Mouse (Mus musculus) cortical plate, adult 2 months (tissue): ENCODE measurements around the gene Usp10.

Source experiments
- CTCF ChIP-seq: fragments of 200-500 bp; IDR thresholded peaks from 2 replicates; pipeline ENCODE4 v1.5.1; 2011; ENCODE audit warnings: mild to moderate bottlenecking, control low read depth, low read length; ENCODE audit not compliant: insufficient read depth; ENCODE audit errors: extremely low read depth
- POLR2A ChIP-seq: fragments of 200-500 bp; IDR thresholded peaks from 2 replicates; pipeline ENCODE4 v1.6.1; 2011; ENCODE audit warnings: mild to moderate bottlenecking, low read length, control low read depth; ENCODE audit not compliant: insufficient read depth; ENCODE audit errors: extremely low read depth

GRCm38 (mm10) chr8:119952747-119953146 lies 42.6 kb downstream of the Usp10 start:
- TF ChIP-seq CTCF = no peak
- no peak for TF ChIP-seq POLR2A
